Mouse (Mus musculus): ENCODE data around the gene Rab34. TPM values are rescaled to one million over a fixed set of nuclear protein-coding genes. Genes with fewer than 3 reads are reported as not detected.
A peak's percentile ranks its signal among the peaks of the same experiment; 100 is the strongest.

Gene Rab34
- total RNA-seq, 2 experiments from 2014 or later: 2.5 to 3.5 TPM

DNA sequence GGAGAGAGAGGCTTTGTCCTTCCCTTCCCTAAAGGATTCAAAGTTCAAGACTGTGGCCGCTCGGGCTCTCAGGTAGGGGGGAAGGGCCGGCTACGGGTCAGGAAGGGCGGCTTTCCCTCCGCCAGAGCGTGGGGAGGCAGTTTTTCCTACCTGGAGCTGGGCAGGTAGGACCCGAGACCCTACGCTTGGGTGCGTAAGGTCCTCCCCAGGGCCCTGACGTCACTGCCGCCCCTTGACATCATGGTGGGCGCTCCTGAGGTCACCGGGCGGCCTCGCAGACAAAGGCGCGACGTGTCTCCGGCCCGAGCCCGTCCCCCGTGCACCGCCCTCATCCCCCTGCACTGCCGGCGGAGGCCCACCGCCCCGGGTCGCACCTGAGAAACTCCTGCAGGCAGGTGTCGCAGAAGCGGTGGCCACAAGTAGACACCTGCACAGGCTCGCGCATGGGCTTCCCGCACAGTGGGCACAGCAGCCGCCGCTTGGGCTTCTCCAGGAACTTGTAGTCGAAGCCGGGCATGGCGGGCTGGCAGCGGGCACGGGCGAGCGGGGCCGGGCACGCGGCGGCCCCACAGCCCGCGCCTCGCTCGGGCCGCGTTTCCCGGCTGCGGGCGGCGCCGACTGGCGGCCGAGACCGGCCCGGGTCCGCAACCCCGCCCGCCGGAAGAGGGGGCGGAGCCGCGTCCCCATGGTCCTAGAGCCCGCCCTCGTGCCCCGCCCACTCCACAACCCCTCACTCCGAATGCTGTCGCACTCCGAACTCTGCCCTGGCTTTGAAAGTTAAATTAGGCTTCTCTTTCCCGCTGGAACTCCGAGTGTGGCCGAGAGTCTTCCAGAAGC is 23.1 kb upstream of the Rab34 start, which contains the start of gene Traf4:
Traf4 (minus strand) TSS at position 666 of the 837 bp plus-strand sequence.
- DNase-seq (ENCODE audit: low spot score): peak; percentile 76

DNA sequence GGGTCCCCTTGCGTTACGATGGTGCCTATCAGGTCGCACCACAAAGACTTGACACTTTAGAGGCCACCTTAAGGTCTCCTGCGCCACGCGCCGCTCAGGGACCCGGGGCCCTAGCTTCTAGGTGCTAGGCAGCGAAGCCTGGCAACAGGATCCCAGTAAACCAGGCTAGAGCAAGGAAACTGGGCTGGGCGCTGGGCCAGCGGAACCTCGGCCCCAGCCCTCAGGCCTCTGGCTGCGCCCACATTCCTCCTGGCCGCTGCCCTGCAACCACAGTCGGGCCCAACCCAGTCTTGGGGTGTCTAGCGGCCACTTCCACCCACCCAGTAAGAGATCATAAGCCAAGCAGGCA is 22.5 kb upstream of the Rab34 start:
- no peak for DNase-seq (ENCODE audit: low spot score)

DNA sequence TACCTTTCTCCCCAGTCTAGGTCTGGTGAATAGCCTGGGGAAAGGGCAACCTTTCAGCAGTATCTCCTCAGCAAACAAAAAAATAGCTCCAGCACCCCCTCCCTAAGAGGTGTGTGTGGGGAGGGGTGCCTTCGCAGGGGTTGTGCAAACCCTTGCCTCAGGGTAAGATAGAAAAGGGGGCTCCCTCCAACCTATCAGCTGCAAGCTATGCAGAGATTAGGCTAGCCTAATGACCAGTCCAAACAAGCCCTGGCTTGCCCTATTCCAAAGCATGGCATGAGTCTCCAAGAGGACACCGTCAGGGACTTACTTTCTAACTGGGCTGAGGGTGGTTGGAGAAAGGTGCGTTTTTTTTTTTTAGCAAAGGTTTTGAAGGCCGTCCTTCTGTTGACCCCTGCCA is 22.1 kb upstream of the Rab34 start:
- no peak for DNase-seq (ENCODE audit: low spot score)

DNA sequence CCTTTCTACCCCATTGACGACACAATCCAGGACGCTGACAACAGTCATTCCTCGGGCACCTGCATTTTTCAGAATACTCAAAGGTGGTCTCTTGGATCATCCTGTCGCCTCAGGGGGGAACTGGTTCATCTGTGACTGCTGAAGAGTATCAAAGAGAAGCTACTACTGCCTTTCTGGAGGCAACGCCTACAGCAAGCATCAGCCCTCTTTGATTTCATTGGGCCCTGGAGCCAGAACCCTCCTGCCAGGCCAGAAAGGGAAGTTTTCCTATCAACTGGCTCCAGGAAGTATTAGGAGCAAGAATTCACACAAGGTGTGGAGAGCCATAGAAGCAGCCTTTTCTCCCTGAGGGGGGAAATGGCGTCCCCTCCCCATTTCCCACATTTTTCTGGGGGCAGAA is 21.6 kb upstream of the Rab34 start:
- DNase-seq (ENCODE audit: low spot score): no peak

DNA sequence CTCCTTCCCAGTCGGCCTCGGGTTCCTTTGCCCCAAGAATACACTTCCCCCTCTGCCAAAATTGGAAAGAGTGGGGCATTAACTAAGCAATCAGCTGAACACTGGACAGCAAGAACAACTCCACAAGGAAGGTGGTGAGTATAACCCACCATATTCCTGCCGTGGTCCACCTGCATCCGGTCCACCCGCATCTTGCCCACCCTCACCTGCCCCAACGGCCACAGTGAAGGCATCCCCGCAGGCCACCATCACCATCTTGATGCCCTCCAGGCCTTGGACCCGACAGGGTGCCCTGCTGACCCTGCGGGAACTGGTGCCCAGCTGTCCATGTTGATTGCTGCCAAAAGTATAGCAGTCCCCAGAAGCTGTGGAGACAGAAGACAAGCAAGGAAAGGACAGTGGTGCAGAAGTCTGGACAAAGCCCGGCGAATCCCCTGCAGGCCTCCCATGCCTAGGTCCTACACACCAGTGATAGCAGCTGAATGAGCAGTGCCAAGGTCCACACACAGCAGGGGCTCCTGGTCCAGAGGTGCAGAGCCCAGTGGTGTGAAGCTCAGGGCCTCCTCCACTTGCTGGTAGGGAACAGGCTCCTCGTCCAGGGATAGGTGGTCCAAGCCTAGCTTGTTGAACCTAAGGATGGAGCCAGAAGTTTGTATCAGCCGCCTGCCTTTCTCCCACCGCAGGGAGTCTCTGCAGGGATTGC is 20.8 kb upstream of the Rab34 start:
- DNase-seq (ENCODE audit: low spot score): no peak

DNA sequence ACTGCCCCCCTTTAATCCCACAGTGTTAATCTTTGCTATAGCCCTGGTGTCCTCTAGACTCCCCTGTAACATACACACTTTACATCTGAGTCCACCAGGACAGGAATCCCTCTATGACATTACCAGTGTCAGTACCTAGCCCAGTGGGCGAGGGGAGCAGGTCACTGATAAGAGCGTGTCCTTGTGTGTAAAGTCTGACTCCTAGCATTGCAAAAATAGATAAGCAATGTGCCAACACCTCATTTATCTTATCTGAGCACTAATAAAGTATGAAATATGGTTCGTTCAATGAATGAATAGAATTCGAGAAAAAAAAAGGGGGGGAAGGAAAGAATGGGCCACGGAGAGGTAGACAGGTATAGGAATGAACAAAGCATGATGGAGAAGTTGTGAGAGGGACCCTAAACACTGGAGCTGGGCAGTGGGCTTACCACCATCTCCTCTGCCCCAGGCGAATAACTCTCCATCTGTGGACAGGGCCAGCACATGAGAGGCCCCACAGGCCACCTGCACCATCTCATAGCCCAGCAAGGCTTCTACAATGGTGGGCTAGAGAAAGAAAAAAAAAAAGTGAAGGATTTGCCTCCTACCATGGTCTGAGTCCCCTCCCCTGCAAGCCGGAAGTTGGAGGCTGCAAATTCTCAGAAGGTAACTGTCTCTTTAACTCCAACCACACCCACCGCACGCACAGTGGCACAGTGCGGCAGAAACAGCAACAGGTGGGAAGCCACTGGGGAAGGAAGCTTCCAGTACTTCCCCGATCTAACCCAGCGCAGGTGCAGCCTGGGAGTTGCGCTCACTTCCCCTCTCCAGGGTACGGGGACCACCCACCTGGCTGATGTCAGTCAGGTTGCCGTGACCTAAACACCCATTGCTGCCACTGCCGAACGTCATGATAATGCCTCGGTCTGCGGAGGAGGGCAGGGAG is 19.4 kb upstream of the Rab34 start:
- DNase-seq (ENCODE audit: low spot score): no peak

DNA sequence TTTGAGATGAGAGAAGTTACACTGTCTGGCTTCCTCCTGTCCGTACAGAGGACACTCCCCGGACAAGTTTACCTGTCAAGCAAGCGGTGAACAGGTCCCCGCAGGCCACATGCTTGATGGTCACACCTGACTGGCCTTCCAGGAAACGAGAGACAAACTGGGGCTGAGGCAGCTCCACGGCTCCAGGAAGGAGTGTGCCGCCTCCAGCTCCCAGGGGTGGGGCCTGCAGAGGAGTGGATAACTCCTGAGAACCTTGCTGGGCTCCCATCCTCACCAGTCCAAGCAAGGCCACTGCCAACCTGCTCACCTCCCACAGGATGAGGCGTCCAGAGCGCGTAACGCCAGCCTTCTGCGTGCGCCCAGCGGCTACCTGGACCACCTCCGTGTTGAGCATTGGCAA is 17.9 kb upstream of the Rab34 start:
- DNase-seq (ENCODE audit: low spot score): no peak

DNA sequence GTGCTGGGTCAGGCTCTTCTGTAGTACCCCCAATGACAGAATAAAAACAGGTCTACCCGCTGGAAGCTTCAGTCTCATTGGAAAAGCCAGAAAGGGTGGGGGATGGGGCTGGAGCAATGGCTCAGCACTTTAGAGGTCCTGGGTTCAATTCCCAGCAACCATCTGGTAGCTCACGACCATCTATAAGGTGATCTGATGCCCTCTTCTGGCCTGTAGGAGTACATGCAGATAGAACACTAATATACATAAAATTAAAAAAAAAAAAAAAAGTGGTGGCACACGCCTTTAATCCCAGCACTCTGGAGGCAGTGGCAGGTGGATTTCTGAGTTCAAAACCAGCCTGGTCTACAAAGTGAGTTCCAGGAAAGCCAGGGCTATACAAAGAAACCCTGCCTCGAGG is 16.9 kb upstream of the Rab34 start:
- no peak for DNase-seq (ENCODE audit: low spot score)

DNA sequence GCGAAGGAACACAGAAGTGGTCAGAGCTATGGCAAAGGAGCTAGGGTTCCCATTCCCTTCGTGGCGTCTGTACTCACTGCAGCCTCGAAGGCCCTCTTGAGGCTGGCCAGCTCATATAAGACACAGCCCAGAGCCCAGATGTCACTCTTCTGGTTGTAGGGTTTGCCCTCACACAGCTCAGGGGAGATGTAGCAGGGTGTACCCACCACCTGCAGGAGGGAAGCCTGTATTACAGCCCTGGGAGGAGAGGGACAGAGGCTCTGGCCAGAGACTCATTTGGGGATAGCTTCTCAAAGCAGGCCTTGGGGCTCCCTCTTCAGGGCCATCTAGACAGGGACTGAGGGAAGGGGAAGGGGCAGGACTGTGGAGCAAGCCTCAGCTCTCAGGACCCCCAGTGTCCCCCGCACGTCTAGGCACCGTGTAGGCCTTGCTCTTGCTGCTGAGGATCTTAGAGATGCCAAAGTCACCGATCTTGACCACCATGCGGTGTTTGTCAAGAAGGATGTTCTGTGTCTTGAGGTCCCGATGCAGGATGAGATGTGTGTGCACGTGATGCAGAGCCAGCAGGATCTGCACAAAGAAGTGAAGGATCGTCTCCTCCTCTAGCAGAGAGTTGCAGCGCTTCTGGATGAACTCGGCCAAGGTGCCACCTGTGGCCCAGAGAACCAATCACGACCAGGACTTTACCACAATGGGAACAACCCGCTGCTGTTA is 16.0 kb upstream of the Rab34 start:
- no peak for DNase-seq (ENCODE audit: low spot score)

DNA sequence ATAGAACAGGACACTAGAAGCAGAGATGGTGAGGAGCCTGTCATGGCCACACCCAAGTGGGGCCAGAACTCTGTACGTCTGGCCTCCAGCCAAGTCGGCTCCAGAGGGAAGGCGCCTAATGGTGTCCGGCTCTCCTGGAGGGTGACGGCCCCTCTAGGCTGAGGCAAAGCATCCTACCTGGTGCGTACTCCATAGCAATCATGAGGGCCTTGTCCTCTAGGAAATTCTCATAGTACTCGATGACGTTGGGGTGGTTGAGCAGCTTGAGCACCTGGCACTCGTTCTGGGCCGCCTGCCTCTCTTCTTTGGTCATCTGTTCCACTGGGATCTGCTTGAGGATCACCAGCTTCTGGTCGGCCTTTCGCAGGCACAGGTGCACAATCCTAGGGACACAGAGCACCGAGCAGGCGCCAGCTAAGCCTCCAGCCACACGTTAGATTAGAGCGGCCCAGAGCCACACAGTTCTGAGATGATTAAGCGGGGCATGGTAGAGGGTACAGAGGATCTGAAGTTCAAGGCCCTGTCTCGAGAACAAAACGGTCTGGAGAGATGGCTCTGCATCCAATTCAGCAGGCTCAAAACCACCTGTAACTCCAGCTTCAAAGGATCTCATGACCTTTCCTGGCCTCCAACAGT is 15.4 kb upstream of the Rab34 start:
- DNase-seq (ENCODE audit: low spot score): no peak

DNA sequence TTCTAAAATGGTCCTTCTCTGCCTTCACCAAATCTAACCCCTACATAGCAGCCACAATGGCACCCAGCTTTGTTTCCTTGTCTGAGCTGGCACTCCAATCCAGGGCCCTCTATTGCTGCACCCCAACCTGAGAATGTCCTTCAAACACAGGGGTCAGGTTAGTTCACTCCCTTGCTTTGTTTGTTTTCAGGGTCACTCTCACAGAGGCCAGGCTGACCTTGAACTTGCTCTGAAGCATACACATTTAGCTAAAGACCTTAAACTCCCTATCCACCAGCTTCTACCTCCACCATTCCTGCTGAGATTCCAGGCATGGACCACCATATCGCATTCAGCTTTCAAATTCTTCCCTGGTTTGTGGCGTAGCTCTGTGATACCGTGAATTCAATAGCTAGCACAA is 13.7 kb upstream of the Rab34 start:
- DNase-seq (ENCODE audit: low spot score): no peak

DNA sequence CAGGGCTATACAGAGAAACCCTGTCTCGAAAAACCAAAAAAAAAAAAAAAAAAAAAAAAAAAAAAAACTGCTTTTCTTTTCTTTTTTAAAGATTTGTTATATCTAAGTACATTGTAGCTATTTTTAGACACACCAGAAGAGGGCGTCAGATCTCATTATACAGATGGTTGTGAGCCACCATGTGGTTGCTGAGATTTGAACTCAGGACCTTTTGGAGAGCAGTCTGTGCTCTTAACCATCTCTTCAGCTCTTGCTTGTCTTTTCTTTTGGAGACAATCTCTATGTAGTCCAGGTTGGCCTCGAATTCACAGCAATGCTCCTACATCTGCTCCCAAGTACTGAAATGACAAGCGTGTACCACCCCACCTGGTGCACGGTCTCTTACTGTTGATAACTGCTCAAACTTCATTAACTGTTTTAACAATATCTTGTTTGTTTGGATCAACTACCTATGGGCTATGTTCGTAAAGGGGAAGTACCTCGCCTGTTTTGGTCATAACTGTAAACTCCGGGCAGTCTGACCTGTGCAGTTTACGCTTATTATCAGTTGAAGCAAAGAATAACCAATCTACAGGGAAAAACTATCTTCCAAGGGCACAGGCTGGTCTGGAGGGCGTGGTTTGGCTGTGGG is 12.3 kb upstream of the Rab34 start:
- DNase-seq (ENCODE audit: low spot score): no peak

DNA sequence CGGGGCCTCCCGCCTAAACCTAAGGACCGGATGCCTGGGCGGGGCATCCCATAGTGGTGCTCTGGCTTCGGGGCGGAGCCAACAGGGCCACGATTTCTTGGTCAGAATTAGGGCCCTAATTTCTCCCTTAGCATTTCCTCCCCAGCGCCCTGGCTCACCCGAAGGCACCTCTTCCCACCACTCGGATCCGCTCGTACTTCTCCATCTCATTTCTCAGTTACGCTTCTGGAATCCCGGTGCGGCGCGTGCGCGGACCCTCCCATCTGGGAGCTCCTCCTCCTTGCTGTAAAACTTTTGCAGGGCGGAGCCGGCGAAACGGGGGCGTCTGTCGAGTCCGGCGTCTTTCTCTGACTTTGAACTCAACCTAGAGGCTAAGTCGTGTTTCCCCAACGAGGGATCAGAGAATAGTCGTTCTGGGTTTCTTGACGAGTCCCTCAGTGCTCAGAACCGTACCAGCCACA is 11.8 kb upstream of the Rab34 start, which contains the start of the genes Nek8 and Tlcd1:
Nek8 (minus strand) TSS at position 274 of the 461 bp plus-strand sequence.
Tlcd1 (plus strand) TSS at position 310 of the 461 bp plus-strand sequence.
- DNase-seq (ENCODE audit: low spot score): peak; percentile 90

DNA sequence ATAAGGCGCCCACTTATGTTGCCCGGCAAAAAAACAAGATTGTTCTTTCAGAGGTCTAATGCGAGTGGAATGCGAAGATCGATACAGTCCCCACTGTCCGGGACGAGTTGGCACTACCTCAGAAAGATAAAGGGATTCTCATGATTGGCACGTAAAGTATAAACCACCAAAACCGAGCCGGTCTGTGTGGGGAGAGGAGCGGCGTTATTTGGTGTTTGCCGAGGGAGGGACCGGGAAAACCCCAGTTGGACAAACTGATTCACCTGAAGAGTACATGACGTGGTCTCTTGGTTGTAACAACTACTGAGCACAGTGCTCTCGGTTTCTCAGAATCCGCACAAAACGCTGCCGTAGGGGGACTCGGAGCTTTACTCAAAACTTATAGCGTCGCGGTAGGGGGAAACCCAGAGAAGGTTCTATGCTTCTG is 11.3 kb upstream of the Rab34 start:
- no peak for DNase-seq (ENCODE audit: low spot score)

DNA sequence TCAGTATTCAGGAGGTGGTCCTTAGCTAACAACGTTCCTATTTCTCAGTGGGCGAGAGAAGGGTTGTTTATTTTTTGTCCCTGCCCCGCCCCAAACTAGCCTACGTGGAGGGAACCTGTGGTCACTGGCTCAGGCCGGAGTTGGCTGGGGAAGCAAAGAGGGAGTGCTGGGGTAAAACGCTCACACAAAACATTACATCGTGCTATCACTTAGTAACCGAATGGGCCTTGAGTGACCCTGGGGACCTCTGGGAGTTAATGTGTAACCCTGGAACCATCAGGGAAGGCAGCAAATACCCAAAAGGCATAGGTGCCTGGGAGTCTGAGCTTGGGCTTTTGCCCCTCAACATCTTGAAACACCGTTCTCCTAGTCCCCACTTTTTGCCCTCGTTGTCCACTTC is 10.8 kb upstream of the Rab34 start:
- DNase-seq (ENCODE audit: low spot score): no peak

DNA sequence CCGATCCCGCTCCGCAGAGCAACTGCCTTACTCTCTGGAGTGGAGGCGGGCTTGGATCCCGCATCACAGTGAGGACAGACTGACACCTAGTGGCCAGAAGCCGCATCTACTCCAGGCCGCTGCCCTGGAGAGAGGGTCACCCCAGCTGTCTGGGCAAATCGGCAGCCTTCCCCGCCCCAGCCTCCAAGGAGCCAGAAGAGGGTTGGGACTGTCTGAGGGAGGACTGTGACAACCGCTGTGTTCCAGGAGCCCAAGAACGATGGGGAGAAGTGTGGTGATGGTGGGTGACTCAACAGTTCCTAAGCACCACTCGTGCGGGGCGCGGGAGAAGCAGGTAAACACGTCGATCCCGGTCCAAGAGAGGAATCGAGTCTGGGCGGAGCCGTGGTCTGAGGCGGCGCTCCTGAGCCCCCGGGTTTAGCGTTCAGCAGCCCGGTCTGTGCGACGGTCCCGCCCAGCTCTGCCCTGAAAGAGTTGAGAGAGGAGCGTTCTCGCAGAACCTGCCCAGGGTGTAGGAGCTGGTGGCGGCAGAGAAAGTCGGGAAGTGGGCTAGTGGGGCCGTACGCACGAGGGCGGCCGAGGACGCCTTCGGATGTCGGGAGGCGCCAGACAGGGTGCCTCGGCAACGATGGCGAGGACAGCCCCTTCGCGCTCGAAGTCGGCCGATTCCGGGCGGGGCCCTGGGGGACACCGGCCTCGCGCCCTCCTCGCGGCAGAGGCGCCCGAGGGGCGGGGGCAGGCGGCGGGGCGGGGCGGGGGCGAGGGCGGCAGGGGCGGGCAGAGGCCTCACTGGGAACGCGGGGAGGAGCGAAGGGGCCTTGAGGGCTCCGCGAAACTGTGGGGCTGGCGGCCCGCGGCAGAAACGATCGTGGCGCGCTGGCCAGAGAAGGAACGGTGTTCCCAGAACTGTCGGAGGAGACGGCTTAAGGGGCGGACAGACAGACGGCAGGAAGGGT is 10.0 kb upstream of the Rab34 start:
- peak; percentile 97 for DNase-seq (ENCODE audit: low spot score)

DNA sequence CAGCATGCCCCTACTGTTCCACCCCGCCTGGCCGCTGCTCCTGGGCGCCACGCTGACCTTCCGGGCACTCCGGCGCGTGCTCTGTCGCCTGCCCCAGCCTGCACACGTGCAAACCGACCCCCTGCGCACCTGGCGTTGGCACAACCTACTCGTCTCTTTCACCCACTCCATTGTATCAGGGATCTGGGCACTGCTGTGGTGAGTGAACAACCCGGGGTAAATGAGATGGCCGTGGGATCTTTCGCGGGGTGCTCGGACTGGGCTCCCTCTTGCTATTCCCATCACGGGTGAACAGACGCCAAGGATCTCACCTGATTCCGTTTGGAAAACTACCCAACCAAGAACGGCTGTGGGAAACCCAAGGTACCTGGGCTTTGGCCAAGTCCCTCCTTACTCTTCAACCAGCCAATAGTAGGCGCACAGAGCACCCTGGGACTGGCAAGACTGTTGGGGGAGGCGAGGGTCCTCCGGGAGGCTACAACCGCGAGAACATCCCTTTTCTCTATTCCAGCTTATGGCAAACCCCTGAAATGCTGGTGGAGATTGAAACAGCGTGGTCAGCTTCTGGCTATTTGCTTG is 9.3 kb upstream of the Rab34 start:
- no peak for DNase-seq (ENCODE audit: low spot score)

DNA sequence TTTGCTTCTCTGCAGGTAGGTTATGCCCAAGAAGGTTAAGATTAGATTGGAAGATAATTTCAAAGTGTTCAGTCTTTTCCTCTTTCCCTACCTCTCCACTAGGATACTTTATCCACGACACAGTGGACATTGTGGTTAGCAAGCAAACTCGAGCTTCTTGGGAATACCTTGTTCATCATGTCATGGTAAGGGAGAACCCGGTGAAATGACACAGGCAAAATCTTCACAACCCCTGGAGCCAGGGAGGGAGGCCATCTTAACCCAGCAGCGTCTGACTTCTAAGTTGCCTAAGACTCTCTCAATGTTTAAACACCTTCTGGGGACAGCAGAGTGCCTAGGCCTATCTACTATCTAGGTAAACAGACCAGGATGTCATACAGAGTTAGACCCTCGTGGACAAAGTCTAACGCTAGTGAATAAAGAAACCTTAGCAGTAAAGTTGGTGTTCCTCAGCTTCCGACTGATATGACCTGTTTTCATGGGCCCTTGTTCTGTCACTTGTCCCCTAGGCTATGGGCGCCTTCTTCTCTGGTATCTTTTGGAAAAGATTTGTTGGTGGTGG is 8.7 kb upstream of the Rab34 start:
- DNase-seq (ENCODE audit: low spot score): no peak

All from gastrocnemius, adult 18-20 months (tissue).